Mouse (Mus musculus) C2C12 (cell line): ENCODE measurements at regions not wholly inside any gene's neighbourhood (a gene's known extent, or its start where the extent isn't known, plus 50 kb on each side); places are given as distances from the start of the nearest gene placed in this dataset.

ENCODE experiments used
- H3K27me3 ChIP-seq: one replicate; pipeline ENCODE4 v1.6.1; 2011; ENCODE audit not compliant: control insufficient read depth, insufficient read depth, insufficient read length
- H3K36me3 ChIP-seq: one replicate; pipeline ENCODE4 v1.6.1; 2011; ENCODE audit not compliant: control insufficient read depth, insufficient read depth
- H3K4me3 ChIP-seq: one replicate; pipeline ENCODE4 v1.5.1; 2011; ENCODE audit warnings: mild to moderate bottlenecking, control low read depth; ENCODE audit not compliant: poor library complexity, insufficient read depth, severe bottlenecking
- H3K79me2 ChIP-seq: one replicate; pipeline ENCODE4 v1.6.1; 2011; ENCODE audit not compliant: control insufficient read depth, insufficient read depth
- H3K79me3 ChIP-seq: one replicate; pipeline ENCODE4 v1.6.1; 2011; ENCODE audit warnings: low read depth, control low read depth
- H3ac ChIP-seq: one replicate; pipeline ENCODE3; 2011; ENCODE audit warnings: low read depth; ENCODE audit not compliant: control insufficient read depth, insufficient read length
- CEBPB ChIP-seq: IDR thresholded peaks from one replicate; pipeline ENCODE4 v1.6.1; 2011; ENCODE audit warnings: low read depth, mild to moderate bottlenecking, control low read depth, moderate library complexity
- CTCF ChIP-seq: IDR thresholded peaks from one replicate; pipeline ENCODE4 v1.5.1; 2011; ENCODE audit not compliant: control insufficient read depth, insufficient read depth, insufficient read length
- FOSL1 ChIP-seq: IDR thresholded peaks from one replicate; pipeline ENCODE4 v1.8.0; 2011; ENCODE audit warnings: mild to moderate bottlenecking, low read length; ENCODE audit not compliant: poor library complexity, insufficient read depth, severe bottlenecking
- MAX ChIP-seq: IDR thresholded peaks from one replicate; pipeline ENCODE4 v1.6.1; 2011; ENCODE audit warnings: mild to moderate bottlenecking, control low read depth
- MYOD1 ChIP-seq: IDR thresholded peaks from one replicate; pipeline ENCODE4 v1.6.1; 2011; ENCODE audit warnings: low read depth; ENCODE audit not compliant: control insufficient read depth, insufficient read length
- MYOG ChIP-seq: IDR thresholded peaks from one replicate; pipeline ENCODE4 v1.6.1; 2011; ENCODE audit not compliant: control insufficient read depth, insufficient read length; ENCODE audit errors: extremely low read depth
- USF1 ChIP-seq: IDR thresholded peaks from one replicate; pipeline ENCODE4 v1.6.1; 2011; ENCODE audit warnings: low read depth, mild to moderate bottlenecking, control low read depth, moderate library complexity

GRCm38 (mm10) chr8:128559004-128559662 lies 126.3 kb upstream of the Itgb1 start:
- no peaks in the 10 kb centered on the region for H3K79me3 ChIP-seq
- no peaks in the 10 kb centered on the region for H3K79me2 ChIP-seq
- no peaks in the 10 kb centered on the region for H3K36me3 ChIP-seq
- no peak overlapping the region for H3ac ChIP-seq
- H3K4me3 ChIP-seq, result no peak overlapping the region
- no peak for TF ChIP-seq MYOD1
- TF ChIP-seq FOSL1, result no peak
- no peak for TF ChIP-seq CTCF
- no peak for TF ChIP-seq CEBPB
- TF ChIP-seq MAX, result no peak
- no peak for TF ChIP-seq USF1
- no peak for TF ChIP-seq MYOG
- no peaks in the 10 kb centered on the region for H3K27me3 ChIP-seq

DNA sequence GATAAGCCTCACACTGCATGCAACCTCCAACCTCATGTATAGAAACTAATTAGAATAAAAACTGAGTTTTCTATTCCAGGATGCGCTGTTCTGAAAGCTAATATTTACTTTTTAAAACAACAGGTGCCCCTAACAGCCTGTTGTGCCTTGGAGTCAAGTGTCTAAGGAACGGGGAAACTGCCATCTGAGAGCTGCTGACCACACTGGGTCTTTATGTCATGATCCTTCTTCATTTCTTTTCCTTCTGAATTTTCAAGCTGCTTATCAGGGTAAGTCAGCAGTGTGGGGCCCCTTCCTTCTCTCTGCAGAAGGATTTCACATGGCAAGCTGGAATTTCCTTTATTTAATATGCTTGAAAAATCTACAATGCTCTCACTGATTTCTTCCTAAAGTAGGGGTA lies 125.0 kb upstream of the Itgb1 start:
- Histone ChIP-seq H3K79me2 (no peaks in the 10 kb centered on the region), H3K36me3 (no peaks in the 10 kb centered on the region), H3K27me3 (no peaks in the 10 kb centered on the region), H3K79me3 (no peaks in the 10 kb centered on the region), H3K4me3 (no peak overlapping the region), H3ac (no peak overlapping the region)
- TF ChIP-seq CEBPB, result no peak
- TF ChIP-seq USF1, result no peak
- TF ChIP-seq MYOG, result no peak
- TF ChIP-seq MYOD1, result no peak
- no peak for TF ChIP-seq MAX
- TF ChIP-seq CTCF, result no peak
- no peak for TF ChIP-seq FOSL1

DNA sequence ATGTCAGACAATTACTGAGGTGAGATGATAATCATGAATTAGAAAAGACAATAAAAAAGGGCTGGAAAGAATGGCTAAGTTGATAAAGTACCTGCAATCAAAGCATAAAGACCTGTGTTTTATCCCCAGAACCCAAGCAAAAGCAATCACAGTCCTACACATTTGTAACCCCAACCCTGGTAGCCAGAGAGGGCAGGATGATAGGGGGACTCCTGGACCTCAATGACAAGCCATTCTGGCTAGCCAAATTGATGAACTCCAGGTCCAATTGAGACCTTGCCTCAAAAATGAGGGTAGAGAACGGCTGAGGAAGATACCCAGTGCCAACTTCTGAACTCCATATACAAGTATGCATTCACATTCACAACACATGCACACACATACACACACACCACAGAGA lies 124.4 kb upstream of the Itgb1 start:
- Histone ChIP-seq H3K79me3 (no peaks in the 10 kb centered on the region), H3ac (no peak overlapping the region), H3K27me3 (no peaks in the 10 kb centered on the region), H3K79me2 (no peaks in the 10 kb centered on the region), H3K36me3 (no peaks in the 10 kb centered on the region), H3K4me3 (no peak overlapping the region)
- TF ChIP-seq MAX (no peak), FOSL1 (no peak), CTCF (no peak), MYOD1 (no peak), CEBPB (no peak), USF1 (no peak), MYOG (no peak)

- no peaks in the 10 kb centered on the region for H3K36me3 ChIP-seq
- TF ChIP-seq MYOD1 (no peak), CEBPB (no peak), MAX (no peak), USF1 (no peak)
- H3K79me2 ChIP-seq, result no peaks in the 10 kb centered on the region
Measured at GRCm38 (mm10) chr8:128562625-128563024, 122.8 kb upstream of the Itgb1 start.

GRCm38 (mm10) chr8:128563744-128564143 lies 121.7 kb upstream of the Itgb1 start:
- Histone ChIP-seq H3K79me2 (no peaks in the 10 kb centered on the region), H3K79me3 (no peaks in the 10 kb centered on the region), H3ac (no peak overlapping the region), H3K36me3 (no peaks in the 10 kb centered on the region), H3K4me3 (no peak overlapping the region), H3K27me3 (no peaks in the 10 kb centered on the region)
- TF ChIP-seq MYOD1 (no peak), MAX (no peak), CTCF (no peak), MYOG (no peak), FOSL1 (no peak), USF1 (no peak), CEBPB (no peak)

More at GRCm38 (mm10) chr8:128562625-128563024, 122.8 kb upstream of the Itgb1 start:
- H3ac ChIP-seq, result no peak overlapping the region
- H3K4me3 ChIP-seq, result no peak overlapping the region
- no peaks in the 10 kb centered on the region for H3K27me3 ChIP-seq
- no peaks in the 10 kb centered on the region for H3K79me3 ChIP-seq

- Histone ChIP-seq H3K27me3 (no peaks in the 10 kb centered on the region), H3ac (no peak overlapping the region), H3K79me2 (no peaks in the 10 kb centered on the region), H3K36me3 (no peaks in the 10 kb centered on the region), H3K79me3 (no peaks in the 10 kb centered on the region), H3K4me3 (no peak overlapping the region)
- TF ChIP-seq MYOD1 (no peak), MYOG (no peak)
Measured at GRCm38 (mm10) chr8:128572291-128572690, 113.2 kb upstream of the Itgb1 start.
